8 mouse cellular contexts compared by ENCODE assay signal in the genomic region with DNA sequence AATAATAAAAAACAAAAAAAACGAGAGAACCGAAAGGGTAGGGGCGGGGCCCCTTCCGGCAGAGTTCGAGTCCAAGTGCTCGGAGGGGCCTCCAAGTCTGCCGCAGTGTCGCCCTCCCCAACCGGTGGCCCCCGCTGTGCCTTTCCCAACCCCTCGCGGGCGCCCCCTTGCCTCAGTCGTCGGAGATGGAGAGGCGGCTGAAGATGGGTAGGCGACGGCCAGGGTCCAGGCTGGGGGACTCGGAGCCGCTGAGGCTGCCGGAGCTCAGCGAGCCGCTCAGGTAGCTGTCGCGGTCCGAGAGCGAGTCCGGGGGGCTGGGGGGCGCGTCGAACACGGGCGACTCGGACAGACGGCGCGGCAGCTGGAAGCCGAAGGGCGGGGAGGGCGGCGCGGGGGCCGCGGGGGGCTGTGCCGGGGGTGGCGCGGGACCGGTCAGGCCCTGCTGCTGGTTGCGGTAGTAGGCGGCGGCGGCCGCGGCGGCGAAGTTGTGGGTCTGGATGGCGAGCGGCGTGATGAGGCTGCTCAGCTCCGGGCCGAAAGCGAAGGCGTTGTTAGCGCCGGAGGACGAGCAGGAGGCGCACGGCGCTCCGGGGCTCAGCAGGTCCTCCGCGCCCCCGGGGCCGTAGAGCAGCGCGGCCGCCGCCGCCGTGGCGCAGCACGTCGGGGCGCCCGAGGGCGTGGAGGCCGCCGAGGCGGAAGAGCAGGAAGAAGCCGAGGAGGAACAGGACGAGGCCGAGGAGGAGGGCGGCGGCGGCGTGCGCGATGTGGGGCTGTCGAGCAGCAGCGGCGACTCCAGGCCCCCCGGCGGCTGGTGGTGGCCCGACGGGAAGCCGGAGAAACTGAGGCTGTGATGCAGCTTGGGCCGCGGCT. TPM values are rescaled to one million over a fixed set of nuclear protein-coding genes. Genes with fewer than 3 reads are reported as not detected.
A peak's percentile ranks its signal among the peaks of the same experiment; 100 is the strongest.
DNase-seq lines count a peak whose midpoint lies in the region; ATAC-seq lines count a peak whose summit lies in the region.

No protein-coding gene starts in this region.

- H3K9ac ChIP-seq in heart, embryonic 11.5 days (ENCODE audit: low read depth, low read length), result peak overlapping the region; percentile 85
- peak overlapping the region; percentile 97 for H3K9ac ChIP-seq in kidney, embryonic 16.5 days (replicated peaks; ENCODE audit: low read length)

- H3K9me3 ChIP-seq in heart, embryonic 11.5 days (replicated peaks; ENCODE audit: control insufficient read depth, low read length), result no peaks in the 10 kb centered on the region
- no peaks in the 10 kb centered on the region for H3K9me3 ChIP-seq in kidney, embryonic 16.5 days (ENCODE audit: low read length)

- peak overlapping the region; percentile 68 for H3K4me3 ChIP-seq in heart, embryonic 11.5 days (ENCODE audit: low read depth, low read length)
- H3K4me3 ChIP-seq in kidney, embryonic 16.5 days (ENCODE audit: low read length), result peak overlapping the region; percentile 95

- peaks cover 51% of the 10 kb centered on the region for H3K4me1 ChIP-seq in heart, embryonic 11.5 days (ENCODE audit: control insufficient read depth, insufficient read depth, low read length)
- peaks cover 38% of the 10 kb centered on the region for H3K4me1 ChIP-seq in kidney, embryonic 16.5 days (ENCODE audit: insufficient read depth, low read length)

- ATAC-seq in heart, embryonic 11.5 days (replicated peaks; ENCODE audit: insufficient number of reproducible peaks, low FRiP score, low TSS enrichment), result no peak
- ATAC-seq in kidney, embryonic 16.5 days (ENCODE audit: low FRiP score, low TSS enrichment), result no peak
- no peak for ATAC-seq in monocyte, adult 5-6 weeks (replicated peaks; ENCODE audit: insufficient number of reproducible peaks, low FRiP score, low TSS enrichment, poor library complexity, severe bottlenecking)

- H3K4me2 ChIP-seq in heart, embryonic 11.5 days, result peak overlapping the region; percentile 75
- H3K4me2 ChIP-seq in kidney, embryonic 16.5 days (replicated peaks; ENCODE audit: low read depth, low read length), result peak overlapping the region; percentile 89

- no peaks in the 10 kb centered on the region for H3K27me3 ChIP-seq in heart, embryonic 11.5 days (ENCODE audit: control insufficient read depth, insufficient read depth, low read length)
- no peaks in the 10 kb centered on the region for H3K27me3 ChIP-seq in kidney, embryonic 16.5 days (ENCODE audit: insufficient read depth, low read length)

- peak; percentile 71 for DNase-seq in ovary, postnatal 36 days (ENCODE audit: low spot score)
- no peak for DNase-seq in ovary, postnatal 10 days (ENCODE audit: low spot score)
- peak; percentile 74 for DNase-seq in embryo, embryonic 10.5 days (ENCODE audit: low spot score)
- DNase-seq in lung, postnatal 36 days, result peak; percentile 79
- peak; percentile 84 to 93 for DNase-seq in spleen, postnatal 4 days (ENCODE audit: low spot score in 2 of 2)

- peak overlapping the region; percentile 78 for H3K27ac ChIP-seq in heart, embryonic 11.5 days (ENCODE audit: low read depth, low read length)
- peak overlapping the region; percentile 96 for H3K27ac ChIP-seq in kidney, embryonic 16.5 days (ENCODE audit: low read length)

- whole genome bisulfite sequencing in heart, embryonic 11.5 days (ENCODE audit: insufficient replicate concordance), result under 1% methylated on average over 87 of the region's 108 CpGs
- WGBS in kidney, embryonic 16.5 days, result under 1% methylated on average over 92 of the region's 108 CpGs

- H3K36me3 ChIP-seq in heart, embryonic 11.5 days (ENCODE audit: control insufficient read depth, insufficient read depth, low read length), result peaks cover 2% of the 10 kb centered on the region; the same call in 1 of the 2 replicates
- peaks cover 17% of the 10 kb centered on the region for H3K36me3 ChIP-seq in kidney, embryonic 16.5 days (ENCODE audit: insufficient read depth, low read length)

RNA-seq across cellular contexts. Expression of gene Zfp36l2, which starts 1.9 kb away (rescaled TPM):
- 8.0 and 9.6 TPM in 2 replicates for polyA plus RNA-seq in heart, embryonic 11.5 days (2014; fragmentation: Nextera tagmentation; extraction: Ambion mirVana)
- 9.5 and 11.4 TPM in 2 replicates for polyA plus RNA-seq in kidney, embryonic 16.5 days (2015; fragmentation: Nextera tagmentation; extraction: Ambion mirVana)
- total RNA-seq in monocyte, adult 5-6 weeks (2017), result 346 to 394 TPM (median 381 TPM) in 3 replicates
